Mouse (Mus musculus): ENCODE measurements at regions not wholly inside any gene's neighbourhood (a gene's known extent, or its start where the extent isn't known, plus 50 kb on each side); places are given as distances from the start of the nearest gene placed in this dataset.

- intact Hi-C loops (cut with DNase I) = loop anchor here (10.0 kb wide), 1 partner anchor 177 kb away; no protein-coding TSS in a partner anchor
- TF ChIP-seq CTCF (IDR thresholded peaks at IDR 0.05) = peak; percentile 60
Observed at GRCm38 (mm10) chr5:25602123-25602522, 86.3 kb downstream of the Cct8l1 start.

GRCm38 (mm10) chr5:25599363-25599762, 83.5 kb downstream of the Cct8l1 start:
- Histone ChIP-seq H3K4me3 (no peak overlapping the region), H3K27ac (no peak overlapping the region)
- intact Hi-C loops (cut with DNase I) = no loop called here
- DNase-seq = no peak
- no peak for TF ChIP-seq CTCF (IDR thresholded peaks at IDR 0.05)

More at GRCm38 (mm10) chr5:25602123-25602522, 86.3 kb downstream of the Cct8l1 start:
- DNase-seq = no peak
- H3K27ac ChIP-seq = no peak overlapping the region
- H3K4me3 ChIP-seq = no peak overlapping the region

- TF ChIP-seq CTCF (IDR thresholded peaks at IDR 0.05) = no peak
- Histone ChIP-seq H3K4me3 (no peak overlapping the region), H3K27ac (no peak overlapping the region)
- intact Hi-C loops (cut with DNase I) = no loop called here
- no peak for DNase-seq
Observed at GRCm38 (mm10) chr5:25597786-25598185, 81.9 kb downstream of the Cct8l1 start.

GRCm38 (mm10) chr5:25591709-25592108, 75.8 kb downstream of the Cct8l1 start:
- H3K27ac ChIP-seq = no peak overlapping the region
- H3K4me3 ChIP-seq = no peak overlapping the region
- intact Hi-C loops (cut with DNase I) = no loop called here
- no peak for TF ChIP-seq CTCF (IDR thresholded peaks at IDR 0.05)
- DNase-seq = no peak
